In the genomic region with DNA sequence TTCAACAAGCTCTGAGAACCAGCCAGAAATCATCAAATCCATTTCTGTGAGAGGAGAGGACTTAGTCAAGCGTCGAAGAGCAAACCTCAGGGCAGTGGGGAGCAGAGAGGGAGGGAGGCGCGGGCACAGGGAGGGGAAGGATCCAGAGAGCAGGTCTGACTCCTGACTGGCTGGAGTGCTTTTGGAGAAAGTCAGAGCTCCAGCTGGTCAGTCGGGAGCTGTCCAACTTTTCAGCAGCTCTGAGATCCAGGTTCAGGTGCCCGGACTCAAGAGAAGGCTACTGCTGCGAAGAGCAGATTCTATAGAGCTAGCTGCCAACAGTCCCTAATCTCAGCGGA, we compare ENCODE assay signal across 9 mouse cellular contexts.
A peak's percentile ranks its signal among the peaks of the same experiment; 100 is the strongest.
DNase-seq lines count a peak whose midpoint lies in the region; ATAC-seq and TF ChIP-seq lines count a peak whose summit lies in the region.
"Had no signal": no experiment of that assay in that cellular context is flagged by ENCODE, and none has a peak within 500 bp of the region (broad histone marks: within the 10 kb centered on the region; RNA-seq: fewer than 3 reads in every experiment).

No protein-coding gene starts in this region.

- no peak for TF ChIP-seq CTCF in gastrocnemius, adult 2 months (IDR thresholded peaks at IDR 0.05)

- H3K9ac ChIP-seq in forebrain, embryonic 11.5 days (ENCODE audit: low read length): no peak overlapping the region; the same call in 1 of the 2 replicates
- H3K9ac ChIP-seq in hindbrain, embryonic 13.5 days: peak overlapping the region; percentile 87
- H3K9ac ChIP-seq in limb, embryonic 15.5 days: no peak overlapping the region

- no peaks in the 10 kb centered on the region for H3K36me3 ChIP-seq in forebrain, embryonic 11.5 days (ENCODE audit: control insufficient read depth, insufficient read depth, low read length)
- H3K36me3 ChIP-seq in hindbrain, embryonic 13.5 days: no peaks in the 10 kb centered on the region
- H3K36me3 ChIP-seq in limb, embryonic 15.5 days: no peaks in the 10 kb centered on the region
- no peaks in the 10 kb centered on the region for H3K36me3 ChIP-seq in myocyte (ENCODE audit: control insufficient read depth, insufficient read depth)
- H3K36me3 ChIP-seq: G1E had no signal

- no peaks in the 10 kb centered on the region for H3K9me3 ChIP-seq in forebrain, embryonic 11.5 days (ENCODE audit: control insufficient read depth, low read length)
- H3K9me3 ChIP-seq in hindbrain, embryonic 13.5 days: no peaks in the 10 kb centered on the region
- H3K9me3 ChIP-seq in limb, embryonic 15.5 days: no peaks in the 10 kb centered on the region
- H3K9me3 ChIP-seq: G1E had no signal

- 0 out of 2 replicates have a peak, but pooled peaks cover 4% of the 10 kb centered on the region for H3K4me1 ChIP-seq in forebrain, embryonic 11.5 days (replicated peaks; ENCODE audit: control insufficient read depth, insufficient read depth, low read length)
- H3K4me1 ChIP-seq in hindbrain, embryonic 13.5 days (replicated peaks): peaks cover 11% of the 10 kb centered on the region
- peaks cover 13% of the 10 kb centered on the region for H3K4me1 ChIP-seq in limb, embryonic 15.5 days

- no peak overlapping the region for H3K27ac ChIP-seq in gastrocnemius, adult 2 months
- H3K27ac ChIP-seq in forebrain, embryonic 11.5 days (ENCODE audit: low read depth, low read length): no peak overlapping the region
- peak overlapping the region; percentile 79; the same call in 1 of the 2 replicates for H3K27ac ChIP-seq in hindbrain, embryonic 13.5 days
- no peak overlapping the region for H3K27ac ChIP-seq in limb, embryonic 15.5 days

- H3K4me2 ChIP-seq in forebrain, embryonic 11.5 days (ENCODE audit: low read depth, low read length, severe bottlenecking): peak overlapping the region; percentile 99
- H3K4me2 ChIP-seq in hindbrain, embryonic 13.5 days: peak overlapping the region; percentile 89
- peak overlapping the region; percentile 95 for H3K4me2 ChIP-seq in limb, embryonic 15.5 days
- peak overlapping the region; percentile 69 for H3K4me2 ChIP-seq in myocyte (ENCODE audit: low read depth)

- peak; percentile 21 for DNase-seq in gastrocnemius, adult 2 months
- DNase-seq in gastrocnemius, postnatal 25 days: no peak
- peak; percentile 75 for DNase-seq in ZHBTc4 (ENCODE audit: low read depth, low spot score)
- DNase-seq in forebrain, embryonic 11.5 days (ENCODE audit: low spot score): peak; percentile 76

- no peaks in the 10 kb centered on the region for H3K79me2 ChIP-seq in myocyte (ENCODE audit: control insufficient read depth, insufficient read depth)

- H3ac ChIP-seq in myocyte (ENCODE audit: control insufficient read depth, insufficient read length): no peak overlapping the region

- intact Hi-C loops in gastrocnemius, adult 2 months (cut with DNase I): no loop called here

- no peaks in the 10 kb centered on the region; the same call in 1 of the 2 replicates for H3K27me3 ChIP-seq in forebrain, embryonic 11.5 days (ENCODE audit: control insufficient read depth, insufficient read depth, low read length)
- peaks cover 12% of the 10 kb centered on the region; the same call in 1 of the 2 replicates for H3K27me3 ChIP-seq in hindbrain, embryonic 13.5 days
- peaks cover 28% of the 10 kb centered on the region for H3K27me3 ChIP-seq in limb, embryonic 15.5 days
- no peaks in the 10 kb centered on the region for H3K27me3 ChIP-seq in myocyte (ENCODE audit: control insufficient read depth, insufficient read depth, insufficient read length)

- TF ChIP-seq POLR2A in myocyte (IDR thresholded peaks at IDR 0.05; ENCODE audit: insufficient read length, low read depth): no peak

- peak overlapping the region; percentile 54 for H3K4me3 ChIP-seq in gastrocnemius, adult 2 months
- peak overlapping the region; percentile 53 for H3K4me3 ChIP-seq in forebrain, embryonic 11.5 days (ENCODE audit: low read depth, low read length)
- peak overlapping the region; percentile 74 for H3K4me3 ChIP-seq in hindbrain, embryonic 13.5 days
- peak overlapping the region; percentile 41 for H3K4me3 ChIP-seq in limb, embryonic 15.5 days
- H3K4me3 ChIP-seq in myocyte: no peak overlapping the region

- peak; percentile 48; the same call in 1 of the 2 replicates for ATAC-seq in forebrain, embryonic 11.5 days (replicated peaks; ENCODE audit: low FRiP score)
- ATAC-seq in hindbrain, embryonic 13.5 days (ENCODE audit: low FRiP score): peak; percentile 65
- ATAC-seq in limb, embryonic 15.5 days (ENCODE audit: insufficient number of reproducible peaks, low FRiP score, low TSS enrichment, low read depth): no peak
- ATAC-seq in erythroblast, adult 5-6 weeks (replicated peaks; ENCODE audit: low FRiP score, poor library complexity, severe bottlenecking): no peak

- under 1% methylated on average over 8 of the region's 8 CpGs for WGBS in forebrain, embryonic 11.5 days
- 0% methylated on average over 8 of the region's 8 CpGs for WGBS in hindbrain, embryonic 13.5 days
- WGBS in limb, embryonic 15.5 days: under 1% methylated on average over 8 of the region's 8 CpGs

TF ChIP-seq in myocyte, 11 proteins besides CTCF, POLR2A, EP300 and RAD21:
- TF ChIP-seq MAX (IDR thresholded peaks at IDR 0.05; ENCODE audit: low read depth): no peak
- no peak for TF ChIP-seq MYOD1 (IDR thresholded peaks at IDR 0.05; ENCODE audit: control insufficient read depth in 1 of 3, insufficient read length in 2 of 3, low read depth in 2 of 3)
- TF ChIP-seq POLR2AphosphoS2 (IDR thresholded peaks at IDR 0.05; ENCODE audit: insufficient read length, low read depth): no peak
- TF ChIP-seq TCF3 (IDR thresholded peaks at IDR 0.05; ENCODE audit: insufficient read length, low read depth): no peak
- no peak for TF ChIP-seq E2F4 (IDR thresholded peaks at IDR 0.05; ENCODE audit: insufficient read depth)
- no peak for TF ChIP-seq SRF (IDR thresholded peaks at IDR 0.05; ENCODE audit: control insufficient read depth, insufficient read length, low read depth)
- no peak for TF ChIP-seq USF1 (IDR thresholded peaks at IDR 0.05; ENCODE audit: low read depth)
- peak; percentile 64 for TF ChIP-seq REST (IDR thresholded peaks at IDR 0.05; ENCODE audit: insufficient read depth, insufficient read length)
- no peak for TF ChIP-seq TCF12 (IDR thresholded peaks at IDR 0.05; ENCODE audit: insufficient read depth, poor library complexity, severe bottlenecking)
- TF ChIP-seq CEBPB (IDR thresholded peaks at IDR 0.05; ENCODE audit: insufficient read depth, poor library complexity, severe bottlenecking): no peak
- peak in 1 of 3 experiments; percentile 28 for TF ChIP-seq MYOG (IDR thresholded peaks at IDR 0.05; ENCODE audit: control insufficient read depth in 1 of 3, insufficient read depth in 1 of 3, insufficient read length in 2 of 3, low read depth in 2 of 3)
TF ChIP-seq in myocyte: peak in this region for 2.

Comparison
In these comparisons a context has a peak if more than half of its experiments do, and no peak if none do; other contexts are left out.
1. ATAC-seq: peak in forebrain, embryonic 11.5 days (single experiment) and hindbrain, embryonic 13.5 days (single experiment); none in limb, embryonic 15.5 days (single experiment) and erythroblast, adult 5-6 weeks (single experiment).
2. Peak in every context shown above with its lines, with median percentiles within 50 percentile points of each other: H3K4me2 ChIP-seq.